Mouse (Mus musculus): ENCODE data around the gene Mapk8. TPM values are rescaled to one million over a fixed set of nuclear protein-coding genes. Genes with fewer than 3 reads are reported as not detected.
A peak's percentile ranks its signal among the peaks of the same experiment; 100 is the strongest.

Mapk8 gene
- polyA plus RNA-seq, 1 experiment from 2014 or later, result 3.7 TPM

GRCm38 (mm10) chr14:33364061-33364460, 82.9 kb downstream of the Mapk8 start:
- Histone ChIP-seq H3K4me2 (peak overlapping the region; percentile 54; the same call in 1 of the 2 replicates), H3K4me1 (replicated peaks) (no peaks in the 10 kb centered on the region; the same call in 1 of the 2 replicates), H3K36me3 (replicated peaks) (no peaks in the 10 kb centered on the region), H3K27me3 (no peaks in the 10 kb centered on the region), H3K9me3 (replicated peaks) (no peaks in the 10 kb centered on the region), H3K27ac (replicated peaks) (no peak overlapping the region), H3K4me3 (replicated peaks) (no peak overlapping the region), H3K9ac (no peak overlapping the region)
- no peak for ATAC-seq (ENCODE audit: insufficient read depth)
- WGBS (ENCODE audit: insufficient replicate concordance), result 66% methylated on average over 2 of the region's 2 CpGs

DNA sequence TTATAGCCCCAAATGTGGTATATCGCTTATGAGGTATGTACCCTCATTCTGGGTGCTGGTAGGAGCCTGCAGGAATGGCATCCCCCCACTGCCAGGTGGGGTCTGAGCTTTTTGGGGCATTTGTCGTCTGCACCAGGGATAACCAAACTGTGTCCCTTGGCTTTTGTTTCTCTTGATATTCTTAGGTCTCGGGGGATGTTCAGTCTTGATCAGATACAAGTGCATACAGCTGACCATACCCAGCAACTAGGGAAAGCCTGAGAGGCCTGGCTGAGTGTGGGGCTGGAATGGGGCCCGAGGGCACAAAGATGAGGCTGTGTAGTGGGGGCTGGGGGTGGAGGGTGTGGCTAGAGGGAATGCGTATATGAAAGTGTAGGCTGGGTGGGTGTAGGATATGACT, 83.3 kb downstream of the Mapk8 start:
- ATAC-seq (ENCODE audit: insufficient read depth), result no peak
- no peaks in the 10 kb centered on the region for H3K9me3 ChIP-seq (replicated peaks)
- no peak overlapping the region for H3K27ac ChIP-seq (replicated peaks)
- H3K4me3 ChIP-seq (replicated peaks), result peak overlapping the region; percentile 5
- H3K27me3 ChIP-seq, result no peaks in the 10 kb centered on the region
- H3K9ac ChIP-seq, result no peak overlapping the region
- 56% methylated on average over 5 of the region's 5 CpGs for WGBS (ENCODE audit: insufficient replicate concordance)
- H3K4me2 ChIP-seq, result peak overlapping the region; percentile 54
- no peaks in the 10 kb centered on the region for H3K36me3 ChIP-seq (replicated peaks)
- H3K4me1 ChIP-seq (replicated peaks), result no peaks in the 10 kb centered on the region; the same call in 1 of the 2 replicates

DNA sequence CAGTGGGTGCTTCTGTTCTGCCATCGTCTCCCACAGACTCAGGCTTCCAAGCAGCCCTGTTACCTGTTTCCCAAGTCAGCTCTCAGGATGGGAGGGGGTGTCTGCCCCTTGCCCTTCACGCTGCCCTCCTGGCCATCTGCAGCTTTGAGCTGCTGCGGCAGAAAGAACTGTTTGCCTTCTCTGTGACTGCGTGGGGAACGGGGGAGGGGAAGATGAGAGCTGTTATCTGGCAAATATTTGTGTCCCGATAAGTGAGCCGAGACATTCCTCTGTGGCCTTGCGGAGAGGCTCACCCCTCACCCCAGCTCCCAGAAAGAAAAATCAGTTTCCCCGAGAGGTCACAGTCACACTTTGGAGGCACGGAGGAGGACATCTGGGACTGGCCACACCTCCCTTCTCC, 84.2 kb downstream of the Mapk8 start:
- Histone ChIP-seq H3K4me2 (peak overlapping the region; percentile 54), H3K9ac (no peak overlapping the region), H3K4me3 (replicated peaks) (peak overlapping the region; percentile 23), H3K36me3 (replicated peaks) (no peaks in the 10 kb centered on the region), H3K4me1 (replicated peaks) (no peaks in the 10 kb centered on the region; the same call in 1 of the 2 replicates), H3K9me3 (replicated peaks) (no peaks in the 10 kb centered on the region), H3K27ac (replicated peaks) (0 out of 2 replicates have a peak overlapping the region, but pooled peaks have one; percentile 3), H3K27me3 (no peaks in the 10 kb centered on the region)
- ATAC-seq (ENCODE audit: insufficient read depth), result peak; percentile 23; the same call in 1 of the 2 replicates
- WGBS (ENCODE audit: insufficient replicate concordance), result 33% methylated on average over 10 of the region's 10 CpGs

- peak overlapping the region; percentile 23 for H3K4me3 ChIP-seq (replicated peaks)
- no peaks in the 10 kb centered on the region for H3K9me3 ChIP-seq (replicated peaks)
- H3K9ac ChIP-seq, result no peak overlapping the region
- ATAC-seq (ENCODE audit: insufficient read depth), result peak; percentile 54
- 43% methylated on average over 14 of the region's 14 CpGs for WGBS (ENCODE audit: insufficient replicate concordance)
- no peaks in the 10 kb centered on the region for H3K27me3 ChIP-seq
- no peaks in the 10 kb centered on the region for H3K36me3 ChIP-seq (replicated peaks)
- H3K4me2 ChIP-seq, result peak overlapping the region; percentile 54
- no peak overlapping the region for H3K27ac ChIP-seq (replicated peaks)
- no peaks in the 10 kb centered on the region; the same call in 1 of the 2 replicates for H3K4me1 ChIP-seq (replicated peaks)
Measured at GRCm38 (mm10) chr14:33362122-33362521, 84.8 kb downstream of the Mapk8 start.

- 22% methylated on average over 4 of the region's 4 CpGs for WGBS (ENCODE audit: insufficient replicate concordance)
- ATAC-seq (ENCODE audit: insufficient read depth), result peak; percentile 26
- no peaks in the 10 kb centered on the region for H3K36me3 ChIP-seq (replicated peaks)
Measured at GRCm38 (mm10) chr14:33361546-33361945, 85.4 kb downstream of the Mapk8 start.

GRCm38 (mm10) chr14:33358891-33359290, 88.1 kb downstream of the Mapk8 start:
- ATAC-seq (ENCODE audit: insufficient read depth), result no peak
- H3K4me2 ChIP-seq, result no peak overlapping the region
- H3K9ac ChIP-seq, result no peak overlapping the region
- H3K27ac ChIP-seq (replicated peaks), result no peak overlapping the region
- no peak overlapping the region for H3K4me3 ChIP-seq (replicated peaks)
- no peaks in the 10 kb centered on the region; the same call in 1 of the 2 replicates for H3K4me1 ChIP-seq (replicated peaks)
- WGBS (ENCODE audit: insufficient replicate concordance), result 65% methylated on average over 8 of the region's 8 CpGs
- no peaks in the 10 kb centered on the region for H3K36me3 ChIP-seq (replicated peaks)
- no peaks in the 10 kb centered on the region for H3K27me3 ChIP-seq
- H3K9me3 ChIP-seq (replicated peaks), result no peaks in the 10 kb centered on the region

More at GRCm38 (mm10) chr14:33361546-33361945, 85.4 kb downstream of the Mapk8 start:
- Histone ChIP-seq H3K9me3 (replicated peaks) (no peaks in the 10 kb centered on the region), H3K4me3 (replicated peaks) (no peak overlapping the region), H3K4me1 (replicated peaks) (no peaks in the 10 kb centered on the region; the same call in 1 of the 2 replicates), H3K27me3 (no peaks in the 10 kb centered on the region), H3K4me2 (0 out of 2 replicates have a peak overlapping the region, but pooled peaks have one; percentile 54), H3K27ac (replicated peaks) (no peak overlapping the region), H3K9ac (no peak overlapping the region)

GRCm38 (mm10) chr14:33357600-33358368, 89.2 kb downstream of the Mapk8 start:
- no peak overlapping the region for H3K27ac ChIP-seq (replicated peaks)
- no peak for ATAC-seq (ENCODE audit: insufficient read depth)
- H3K4me3 ChIP-seq (replicated peaks), result no peak overlapping the region
- H3K4me1 ChIP-seq (replicated peaks), result no peaks in the 10 kb centered on the region; the same call in 1 of the 2 replicates
- no peak overlapping the region for H3K4me2 ChIP-seq
- peaks cover 6% of the 10 kb centered on the region for H3K27me3 ChIP-seq
- WGBS (ENCODE audit: insufficient replicate concordance), result 43% methylated on average over 12 of the region's 12 CpGs
- H3K9ac ChIP-seq, result no peak overlapping the region
- no peaks in the 10 kb centered on the region for H3K9me3 ChIP-seq (replicated peaks)
- H3K36me3 ChIP-seq (replicated peaks), result no peaks in the 10 kb centered on the region

DNA sequence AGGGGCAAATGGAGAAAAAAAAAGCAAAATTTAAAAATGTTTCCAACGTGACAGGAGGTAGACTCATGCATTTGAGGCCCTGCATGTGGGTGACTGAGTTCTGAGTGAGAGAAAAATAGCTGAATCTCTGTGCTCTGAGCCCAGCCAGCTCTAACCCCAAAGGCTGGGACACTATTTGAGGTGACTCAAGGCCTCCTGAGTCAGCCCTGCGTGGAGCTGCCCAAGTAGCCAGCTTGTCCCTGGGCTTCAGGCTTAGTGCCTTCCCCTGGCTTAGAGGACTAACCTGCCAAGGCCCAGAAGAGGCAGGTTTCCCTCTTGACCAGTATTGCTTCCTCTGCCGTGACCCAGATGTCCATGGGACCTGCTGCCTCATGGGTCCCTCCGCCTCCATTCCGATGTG, 91.7 kb downstream of the Mapk8 start:
- no peak overlapping the region for H3K27ac ChIP-seq (replicated peaks)
- no peaks in the 10 kb centered on the region for H3K9me3 ChIP-seq (replicated peaks)
- no peak for ATAC-seq (ENCODE audit: insufficient read depth)
- WGBS (ENCODE audit: insufficient replicate concordance), result 70% methylated on average over 5 of the region's 5 CpGs
- no peak overlapping the region for H3K4me3 ChIP-seq (replicated peaks)
- H3K4me2 ChIP-seq, result no peak overlapping the region
- no peak overlapping the region for H3K9ac ChIP-seq
- no peaks in the 10 kb centered on the region for H3K36me3 ChIP-seq (replicated peaks)
- peaks cover 3% of the 10 kb centered on the region; the same call in 1 of the 2 replicates for H3K4me1 ChIP-seq (replicated peaks)
- H3K27me3 ChIP-seq, result peaks cover 32% of the 10 kb centered on the region

DNA sequence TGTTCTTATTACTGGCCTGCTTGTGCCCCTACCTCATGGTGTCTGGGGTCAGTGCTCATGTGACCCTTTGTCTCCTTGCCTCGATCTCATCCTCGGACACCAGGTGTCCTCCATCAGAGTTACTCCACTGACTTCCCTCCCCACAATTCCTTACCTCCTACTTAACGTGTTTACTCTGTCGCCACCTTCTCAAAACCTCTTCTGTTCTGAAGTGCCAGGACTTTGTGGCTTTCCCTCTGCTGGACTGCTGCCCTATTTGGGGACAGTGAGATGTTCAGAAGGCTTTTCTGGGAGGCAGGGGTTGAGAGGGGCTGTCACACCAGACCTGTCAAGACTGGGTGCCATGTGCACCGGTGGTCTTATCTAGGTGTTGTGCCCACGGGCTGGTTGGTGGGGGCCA, 94.1 kb downstream of the Mapk8 start:
- 53% methylated on average over 6 of the region's 6 CpGs for WGBS (ENCODE audit: insufficient replicate concordance)

GRCm38 (mm10) chr14:33351984-33352722, 94.8 kb downstream of the Mapk8 start:
- no peak overlapping the region for H3K4me2 ChIP-seq
- peaks cover 51% of the 10 kb centered on the region for H3K27me3 ChIP-seq
- ATAC-seq (ENCODE audit: insufficient read depth), result no peak
- no peaks in the 10 kb centered on the region for H3K36me3 ChIP-seq (replicated peaks)
- 47% methylated on average over 6 of the region's 6 CpGs for WGBS (ENCODE audit: insufficient replicate concordance)
- no peak overlapping the region for H3K27ac ChIP-seq (replicated peaks)
- H3K4me3 ChIP-seq (replicated peaks), result no peak overlapping the region
- no peak overlapping the region for H3K9ac ChIP-seq
- H3K9me3 ChIP-seq (replicated peaks), result no peaks in the 10 kb centered on the region
- H3K4me1 ChIP-seq (replicated peaks), result peaks cover 3% of the 10 kb centered on the region; the same call in 1 of the 2 replicates

More for the DNA sequence above, 94.1 kb downstream of the Mapk8 start:
- no peak overlapping the region for H3K4me2 ChIP-seq
- peaks cover 3% of the 10 kb centered on the region; the same call in 1 of the 2 replicates for H3K4me1 ChIP-seq (replicated peaks)
- no peaks in the 10 kb centered on the region for H3K9me3 ChIP-seq (replicated peaks)
- H3K4me3 ChIP-seq (replicated peaks), result no peak overlapping the region
- no peak for ATAC-seq (ENCODE audit: insufficient read depth)
- peaks cover 51% of the 10 kb centered on the region for H3K27me3 ChIP-seq
- H3K27ac ChIP-seq (replicated peaks), result no peak overlapping the region
- H3K9ac ChIP-seq, result no peak overlapping the region
- H3K36me3 ChIP-seq (replicated peaks), result no peaks in the 10 kb centered on the region

- Histone ChIP-seq H3K9ac (no peak overlapping the region), H3K4me1 (replicated peaks) (peaks cover 3% of the 10 kb centered on the region; the same call in 1 of the 2 replicates), H3K36me3 (replicated peaks) (no peaks in the 10 kb centered on the region), H3K9me3 (replicated peaks) (no peaks in the 10 kb centered on the region), H3K27ac (replicated peaks) (no peak overlapping the region), H3K27me3 (peaks cover 51% of the 10 kb centered on the region), H3K4me3 (replicated peaks) (peak overlapping the region; percentile 35), H3K4me2 (peak overlapping the region; percentile 58)
- WGBS (ENCODE audit: insufficient replicate concordance), result 1% methylated on average over 39 of the region's 42 CpGs
- no peak for ATAC-seq (ENCODE audit: insufficient read depth)
Measured at GRCm38 (mm10) chr14:33351019-33351418, 95.9 kb downstream of the Mapk8 start.

All from liver, embryonic 15.5 days (tissue).